8 mouse cellular contexts compared by ENCODE assay signal in the genomic region with DNA sequence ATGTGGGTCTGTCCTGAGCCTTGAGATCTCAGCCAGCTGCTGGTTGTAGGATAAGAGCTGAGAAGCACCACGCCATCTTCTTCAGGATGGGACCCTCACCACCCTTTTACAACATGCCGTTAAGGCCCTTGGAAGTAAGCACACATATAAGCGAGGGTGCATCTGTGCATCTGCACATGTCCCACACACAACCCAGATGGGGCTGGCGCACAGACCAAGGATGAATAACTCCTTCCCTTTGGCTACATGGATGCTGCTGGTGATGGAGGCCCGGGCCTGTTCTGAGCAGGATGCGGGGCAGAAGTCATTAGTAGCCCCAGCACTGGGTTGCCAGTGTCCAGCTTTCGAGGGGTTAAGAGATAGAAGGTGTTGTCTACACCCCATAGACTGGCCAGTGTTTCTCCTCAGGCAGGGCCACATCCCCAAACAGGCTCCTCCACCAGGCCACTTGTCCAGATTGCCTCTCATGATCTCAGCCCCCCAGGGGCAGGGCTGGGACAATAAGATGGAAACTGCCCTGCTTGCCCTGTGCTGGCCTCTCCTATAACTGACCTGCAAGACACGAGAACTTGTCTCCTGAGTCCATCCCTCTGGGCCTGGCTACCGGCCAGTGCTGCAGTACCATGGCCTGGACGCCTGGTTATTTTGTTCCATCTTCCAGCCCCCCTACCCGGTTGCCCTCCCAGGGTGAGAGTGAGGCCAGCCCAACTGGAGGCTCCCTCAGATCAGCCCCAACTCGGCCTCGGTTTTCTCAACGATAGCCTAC. TPM values are rescaled to one million over a fixed set of nuclear protein-coding genes. Genes with fewer than 3 reads are reported as not detected.
DNase-seq lines count a peak whose midpoint lies in the region; ATAC-seq and TF ChIP-seq lines count a peak whose summit lies in the region.

No protein-coding gene starts in this region.

- no peak for TF ChIP-seq EP300 in heart, postnatal 0 days (IDR thresholded peaks at IDR 0.05; ENCODE audit: low read depth)

- H3K4me2 ChIP-seq in heart, postnatal 0 days (ENCODE audit: low read depth, low read length), result peak overlapping the region; percentile 77

- H3K9me3 ChIP-seq in heart, postnatal 0 days (replicated peaks; ENCODE audit: control insufficient read depth, low read length), result no peaks in the 10 kb centered on the region

- peak overlapping the region; percentile 78 for H3K27ac ChIP-seq in heart, postnatal 0 days (ENCODE audit: low read depth)

- peak overlapping the region; percentile 74 for H3K4me3 ChIP-seq in heart, postnatal 0 days (ENCODE audit: low read depth, low read length)

- H3K36me3 ChIP-seq in heart, postnatal 0 days (replicated peaks; ENCODE audit: control insufficient read depth, insufficient read depth, low read length), result 0 out of 2 replicates have a peak, but pooled peaks cover 2% of the 10 kb centered on the region

- 47% methylated on average over 14 of the region's 14 CpGs for WGBS in heart, postnatal 0 days

- peaks cover 76% of the 10 kb centered on the region for H3K27me3 ChIP-seq in heart, postnatal 0 days (ENCODE audit: control insufficient read depth, insufficient read depth, low read length)

- DNase-seq in kidney, postnatal 10 days, result peak; percentile 61
- DNase-seq in kidney, adult 9 months, result no peak
- DNase-seq in embryo, embryonic 11 days, result peak; percentile 38
- no peak for DNase-seq in heart, postnatal 0 days (ENCODE audit: low spot score)
- peak; percentile 49 to 60 for DNase-seq in lung, postnatal 4 days
- DNase-seq in frontal cortex, postnatal 14 days (ENCODE audit: low spot score in 2 of 2), result no peak
- DNase-seq in urinary bladder, adult 2 months (ENCODE audit: low spot score), result no peak

- peak overlapping the region; percentile 80; the same call in 1 of the 2 replicates for H3K9ac ChIP-seq in heart, postnatal 0 days (replicated peaks; ENCODE audit: low read depth, low read length)

- H3K4me1 ChIP-seq in heart, postnatal 0 days (ENCODE audit: control insufficient read depth, insufficient read depth), result 0 out of 2 replicates have a peak, but pooled peaks cover 4% of the 10 kb centered on the region

- ATAC-seq in heart, postnatal 0 days (ENCODE audit: insufficient read depth, low read depth), result no peak
- no peak for ATAC-seq in activated CD4-positive, CD25-positive, alpha-beta regulatory T cell, adult 4 months

- TF ChIP-seq CTCF in heart, postnatal 0 days (IDR thresholded peaks at IDR 0.05; ENCODE audit: low read depth), result no peak

RNA-seq across cellular contexts. Expression of a gene that starts 1.7 kb away (rescaled TPM):
- 38.5 and 46.0 TPM in 2 replicates for total RNA-seq in heart, postnatal 0 days (2014; rRNA removed; ENCODE audit: low replicate concordance)
- 30.2 and 30.9 TPM in 2 replicates for polyA plus RNA-seq in heart, postnatal 0 days (2015; fragmentation: Nextera tagmentation; extraction: Ambion mirVana)
- polyA plus RNA-seq in activated CD4-positive, CD25-positive, alpha-beta regulatory T cell, adult 4 months (2017; shearing (Covaris generic)), result under 1 TPM in 1 of 2 experiments, not detected in 1; 0.25 TPM
- 43.0 and 45.3 TPM in 2 replicates for polyA plus RNA-seq in urinary bladder, adult 2 months (2012; rRNA removed)

RNA-seq across cellular contexts. Expression of a gene that starts 22.1 kb away (rescaled TPM):
- total RNA-seq in heart, postnatal 0 days (2014; rRNA removed; ENCODE audit: low replicate concordance), result 3.6 and 8.2 TPM in 2 replicates
- polyA plus RNA-seq in heart, postnatal 0 days (2015; fragmentation: Nextera tagmentation; extraction: Ambion mirVana), result 0.08 TPM in 1 of 2 replicates, not detected in the other
- not detected for polyA plus RNA-seq in activated CD4-positive, CD25-positive, alpha-beta regulatory T cell, adult 4 months (2017; shearing (Covaris generic))
- 3.5 and 3.8 TPM in 2 replicates for polyA plus RNA-seq in urinary bladder, adult 2 months (2012; rRNA removed)

RNA-seq across cellular contexts. Expression of a gene that starts 27.3 kb away (rescaled TPM):
- 134 and 186 TPM in 2 replicates for total RNA-seq in heart, postnatal 0 days (2014; rRNA removed; ENCODE audit: low replicate concordance)
- polyA plus RNA-seq in heart, postnatal 0 days (2015; fragmentation: Nextera tagmentation; extraction: Ambion mirVana), result 190 and 210 TPM in 2 replicates
- 10 to 100 TPM in 1 of 2 experiments, 1 to 10 TPM in 1; 7.4 to 14.4 TPM for polyA plus RNA-seq in activated CD4-positive, CD25-positive, alpha-beta regulatory T cell, adult 4 months (2017; shearing (Covaris generic))
- 382 and 383 TPM in 2 replicates for polyA plus RNA-seq in urinary bladder, adult 2 months (2012; rRNA removed)

RNA-seq across cellular contexts. Expression of a gene that starts 41.3 kb away (rescaled TPM):
- total RNA-seq in heart, postnatal 0 days (2014; rRNA removed; ENCODE audit: low replicate concordance), result 27.2 and 44.4 TPM in 2 replicates
- polyA plus RNA-seq in heart, postnatal 0 days (2015; fragmentation: Nextera tagmentation; extraction: Ambion mirVana), result 10.7 TPM in 2 replicates
- 10 to 100 TPM; 38.6 to 43.6 TPM for polyA plus RNA-seq in activated CD4-positive, CD25-positive, alpha-beta regulatory T cell, adult 4 months (2017; shearing (Covaris generic))
- polyA plus RNA-seq in urinary bladder, adult 2 months (2012; rRNA removed), result 37.4 and 42.4 TPM in 2 replicates

RNA-seq across cellular contexts. Expression of a gene that starts 42.9 kb away (rescaled TPM):
- total RNA-seq in heart, postnatal 0 days (2014; rRNA removed; ENCODE audit: low replicate concordance), result 2.7 and 2.8 TPM in 2 replicates
- polyA plus RNA-seq in heart, postnatal 0 days (2015; fragmentation: Nextera tagmentation; extraction: Ambion mirVana), result 0.95 and 1.4 TPM in 2 replicates
- polyA plus RNA-seq in activated CD4-positive, CD25-positive, alpha-beta regulatory T cell, adult 4 months (2017; shearing (Covaris generic)), result 1 to 10 TPM in 1 of 2 experiments, not detected in 1; 2.7 TPM
- polyA plus RNA-seq in urinary bladder, adult 2 months (2012; rRNA removed), result 5.1 and 6.9 TPM in 2 replicates

Comparison
In these comparisons a context has a peak if more than half of its experiments do, and no peak if none do; other contexts are left out.
1. DNase-seq: peak in kidney, postnatal 10 days (single experiment), embryo, embryonic 11 days (single experiment) and lung, postnatal 4 days (2 of 2); none in kidney, adult 9 months (single experiment), heart, postnatal 0 days (single experiment), frontal cortex, postnatal 14 days (0 of 2) and urinary bladder, adult 2 months (single experiment).
2. RNA of a gene that starts 1.7 kb away (polyA plus RNA-seq): 43.0 to 45.3 TPM in urinary bladder, adult 2 months and 30.2 to 30.9 TPM in heart, postnatal 0 days; 0.25 TPM in activated CD4-positive, CD25-positive, alpha-beta regulatory T cell, adult 4 months; every median in the first group is over 10 times any median in the second.
3. RNA of a gene that starts 27.3 kb away (polyA plus RNA-seq): 382 to 383 TPM in urinary bladder, adult 2 months and 190 to 210 TPM in heart, postnatal 0 days; 7.4 to 14.4 TPM in activated CD4-positive, CD25-positive, alpha-beta regulatory T cell, adult 4 months; every median in the first group is over 10 times any median in the second.